ENCODE assay signal across 15 mouse cellular contexts in the genomic region with DNA sequence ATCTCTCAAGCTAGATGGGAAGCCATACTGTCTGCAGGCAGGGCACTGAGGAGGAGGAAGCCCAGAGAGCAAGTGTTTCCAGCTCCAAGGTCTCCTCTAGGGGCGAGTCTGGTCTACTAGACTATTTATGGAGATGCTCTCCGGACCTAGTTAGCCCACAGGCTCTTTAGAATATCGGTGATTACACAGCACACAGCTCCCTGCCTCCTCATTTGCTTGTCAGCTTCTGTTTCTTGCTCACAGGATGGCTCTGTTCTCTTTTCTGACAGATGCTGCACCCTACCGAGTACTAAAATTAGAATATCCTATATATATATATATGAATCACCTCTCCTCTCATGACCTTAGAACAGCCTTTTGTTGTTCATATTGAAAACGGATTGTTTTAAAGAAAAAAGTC. TPM values are rescaled to one million over a fixed set of nuclear protein-coding genes. Genes with fewer than 3 reads are reported as not detected.
DNase-seq lines count a peak whose midpoint lies in the region; ATAC-seq and TF ChIP-seq lines count a peak whose summit lies in the region.
"Had no signal": no experiment of that assay in that cellular context is flagged by ENCODE, and none has a peak within 500 bp of the region (broad histone marks: within the 10 kb centered on the region; RNA-seq: fewer than 3 reads in every experiment).

No protein-coding gene starts in this region.

- no peak for TF ChIP-seq CTCF in hindbrain, postnatal 0 days (IDR thresholded peaks at IDR 0.05; ENCODE audit: low read depth)
- no peak for TF ChIP-seq CTCF in cerebellum, adult 2 months (IDR thresholded peaks at IDR 0.05; ENCODE audit: borderline replicate concordance, insufficient read depth, low read depth, low read length)
- TF ChIP-seq CTCF in gastrocnemius, adult 2 months (IDR thresholded peaks at IDR 0.05) = no peak

- no peak overlapping the region for H3K4me2 ChIP-seq in hindbrain, postnatal 0 days (ENCODE audit: low read depth, low read length)
- no peak overlapping the region for H3K4me2 ChIP-seq in hindbrain, embryonic 16.5 days (ENCODE audit: low read length)
- no peak overlapping the region for H3K4me2 ChIP-seq in kidney, embryonic 14.5 days (replicated peaks; ENCODE audit: low read depth, low read length)
- H3K4me2 ChIP-seq: heart, embryonic 12.5 days; liver, embryonic 11.5 days; midbrain, embryonic 12.5 days had no signal

- intact Hi-C loops in gastrocnemius, adult 2 months (cut with DNase I) = no loop called here

- H3K36me3 ChIP-seq in hindbrain, postnatal 0 days (ENCODE audit: insufficient read depth, low read length) = no peaks in the 10 kb centered on the region
- H3K36me3 ChIP-seq in hindbrain, embryonic 16.5 days (ENCODE audit: control insufficient read depth, insufficient read depth, low read length) = no peaks in the 10 kb centered on the region
- no peaks in the 10 kb centered on the region for H3K36me3 ChIP-seq in kidney, embryonic 14.5 days (ENCODE audit: control insufficient read depth, insufficient read depth, low read length)
- H3K36me3 ChIP-seq: heart, embryonic 12.5 days; midbrain, embryonic 12.5 days had no signal

- H3K9me3 ChIP-seq in hindbrain, postnatal 0 days (ENCODE audit: low read length) = no peaks in the 10 kb centered on the region
- H3K9me3 ChIP-seq in hindbrain, embryonic 16.5 days (ENCODE audit: control insufficient read depth, low read length) = no peaks in the 10 kb centered on the region
- no peaks in the 10 kb centered on the region for H3K9me3 ChIP-seq in kidney, embryonic 14.5 days (ENCODE audit: control insufficient read depth, low read length)
- H3K9me3 ChIP-seq: heart, embryonic 12.5 days; midbrain, embryonic 12.5 days had no signal

- H3K27me3 ChIP-seq in hindbrain, postnatal 0 days (ENCODE audit: insufficient read depth, low read length) = no peaks in the 10 kb centered on the region
- H3K27me3 ChIP-seq in hindbrain, embryonic 16.5 days (replicated peaks; ENCODE audit: control insufficient read depth, insufficient read depth, low read length) = no peaks in the 10 kb centered on the region
- no peaks in the 10 kb centered on the region for H3K27me3 ChIP-seq in cerebellum, adult 2 months (ENCODE audit: control insufficient read depth, insufficient read depth, low read length)
- no peaks in the 10 kb centered on the region for H3K27me3 ChIP-seq in kidney, embryonic 14.5 days (ENCODE audit: control insufficient read depth, insufficient read depth, low read length)
- H3K27me3 ChIP-seq: heart, embryonic 12.5 days; midbrain, embryonic 12.5 days had no signal

- H3K9ac ChIP-seq in hindbrain, postnatal 0 days (replicated peaks; ENCODE audit: low read length) = no peak overlapping the region
- H3K9ac ChIP-seq in hindbrain, embryonic 16.5 days (ENCODE audit: low read depth, low read length) = no peak overlapping the region
- H3K9ac ChIP-seq in kidney, embryonic 14.5 days (ENCODE audit: low read depth, low read length) = no peak overlapping the region
- H3K9ac ChIP-seq: heart, embryonic 12.5 days; midbrain, embryonic 12.5 days had no signal

- TF ChIP-seq POLR2A in cerebellum, adult 2 months (IDR thresholded peaks at IDR 0.05; ENCODE audit: borderline replicate concordance, insufficient read depth, low read length) = peak; percentile 25; the same call in 1 of the 2 replicates

- 0 out of 2 replicates have a peak, but pooled peaks have one; percentile 21 for ATAC-seq in hindbrain, postnatal 0 days
- no peak for ATAC-seq in hindbrain, embryonic 16.5 days
- no peak for ATAC-seq in kidney, embryonic 14.5 days (ENCODE audit: low FRiP score, low TSS enrichment)

- H3K27ac ChIP-seq in hindbrain, postnatal 0 days = no peak overlapping the region
- H3K27ac ChIP-seq in hindbrain, embryonic 16.5 days (ENCODE audit: low read depth, low read length) = no peak overlapping the region
- peak overlapping the region; percentile 63 for H3K27ac ChIP-seq in cerebellum, adult 2 months (ENCODE audit: insufficient read depth, low read length)
- no peak overlapping the region for H3K27ac ChIP-seq in gastrocnemius, adult 2 months
- no peak overlapping the region for H3K27ac ChIP-seq in kidney, embryonic 14.5 days (ENCODE audit: low read depth, low read length)
- H3K27ac ChIP-seq: midbrain, embryonic 12.5 days had no signal

- peak; percentile 23 for DNase-seq in hindbrain, postnatal 0 days (ENCODE audit: low spot score)
- peak; percentile 69 to 85 for DNase-seq in cerebellum, adult 2 months
- peak; percentile 35 to 59 for DNase-seq in frontal cortex, postnatal 36 days (ENCODE audit: low spot score in 2 of 2)
- peak; percentile 5 for DNase-seq in right cerebral cortex, postnatal 14 days
- no peak for DNase-seq in kidney, postnatal 36 days
- no peak for DNase-seq in gastrocnemius, adult 2 months
- DNase-seq: kidney, adult 9 months; lung, postnatal 14 days had no signal

- H3K4me3 ChIP-seq in hindbrain, postnatal 0 days (ENCODE audit: low read length) = no peak overlapping the region
- no peak overlapping the region for H3K4me3 ChIP-seq in hindbrain, embryonic 16.5 days (ENCODE audit: low read length)
- no peak overlapping the region for H3K4me3 ChIP-seq in cerebellum, adult 2 months (replicated peaks; ENCODE audit: insufficient read depth, low read depth, low read length)
- no peak overlapping the region for H3K4me3 ChIP-seq in gastrocnemius, adult 2 months
- H3K4me3 ChIP-seq in kidney, embryonic 14.5 days (ENCODE audit: low read length) = no peak overlapping the region
- H3K4me3 ChIP-seq: heart, embryonic 12.5 days; midbrain, embryonic 12.5 days had no signal

- no peaks in the 10 kb centered on the region for H3K4me1 ChIP-seq in hindbrain, postnatal 0 days (ENCODE audit: insufficient read depth, low read length)
- no peaks in the 10 kb centered on the region for H3K4me1 ChIP-seq in hindbrain, embryonic 16.5 days (ENCODE audit: control insufficient read depth, insufficient read depth, low read depth, low read length)
- peaks cover 12% of the 10 kb centered on the region; the same call in 1 of the 2 replicates for H3K4me1 ChIP-seq in cerebellum, adult 2 months (ENCODE audit: control insufficient read depth, insufficient read depth, low read length)
- H3K4me1 ChIP-seq in kidney, embryonic 14.5 days (ENCODE audit: control insufficient read depth, insufficient read depth, low read length) = no peaks in the 10 kb centered on the region
- H3K4me1 ChIP-seq: midbrain, embryonic 12.5 days had no signal

- WGBS in hindbrain, postnatal 0 days = 63% methylated on average over 5 of the region's 5 CpGs
- WGBS in hindbrain, embryonic 16.5 days = 71% methylated on average over 5 of the region's 5 CpGs
- 4% methylated on average over 5 of the region's 5 CpGs for WGBS in cerebellum, adult 2 months
- WGBS in kidney, embryonic 14.5 days = 78% methylated on average over 5 of the region's 5 CpGs

RNA-seq across cellular contexts. Expression of gene 1700019D03Rik, which starts 33.3 kb away (rescaled TPM):
- total RNA-seq in hindbrain, postnatal 0 days (2014; rRNA removed) = 2.8 and 6.4 TPM in 2 replicates
- polyA plus RNA-seq in hindbrain, postnatal 0 days (2015; fragmentation: Nextera tagmentation; extraction: Ambion mirVana) = 5.5 and 7.1 TPM in 2 replicates
- 5.3 and 6.5 TPM in 2 replicates for polyA plus RNA-seq in hindbrain, embryonic 16.5 days (2015; fragmentation: Nextera tagmentation; extraction: Ambion mirVana)
- 12.4 and 13.9 TPM in 2 replicates for polyA plus RNA-seq in cerebellum, adult 2 months (2012; rRNA removed)
- total RNA-seq in gastrocnemius, adult 2 months (2021) = 1 to 10 TPM; 1.0 to 1.1 TPM
- 8.0 and 8.1 TPM in 2 replicates for polyA plus RNA-seq in kidney, embryonic 14.5 days (2014; fragmentation: Nextera tagmentation; extraction: Ambion mirVana)
- total RNA-seq: MEL had no signal
- polyA plus RNA-seq: C2C12 had no signal

Comparison
In these comparisons a context has a peak if more than half of its experiments do, and no peak if none do; other contexts are left out.
1. DNase-seq: peak in hindbrain, postnatal 0 days (single experiment), cerebellum, adult 2 months (2 of 2), frontal cortex, postnatal 36 days (2 of 2) and right cerebral cortex, postnatal 14 days (single experiment); none in kidney, postnatal 36 days (0 of 2) and gastrocnemius, adult 2 months (single experiment).